8 mouse cellular contexts compared by ENCODE assay signal in genomic region chr16:76865731-76866464, GRCm38 (mm10).
A peak's percentile ranks its signal among the peaks of the same experiment; 100 is the strongest.
DNase-seq lines count a peak whose midpoint lies in the region; ATAC-seq lines count a peak whose summit lies in the region.

No protein-coding gene starts in this region.

- no peaks in the 10 kb centered on the region for H3K27me3 ChIP-seq in embryonic facial prominence, embryonic 14.5 days (replicated peaks; ENCODE audit: control insufficient read depth, insufficient read depth, low read length)
- no peaks in the 10 kb centered on the region for H3K27me3 ChIP-seq in heart, embryonic 11.5 days (ENCODE audit: control insufficient read depth, insufficient read depth, low read length)
- H3K27me3 ChIP-seq in limb, embryonic 12.5 days = no peaks in the 10 kb centered on the region
- no peaks in the 10 kb centered on the region for H3K27me3 ChIP-seq in neural tube, embryonic 13.5 days

- H3K4me3 ChIP-seq in embryonic facial prominence, embryonic 14.5 days (ENCODE audit: low read depth, low read length) = peak overlapping the region; percentile 20
- H3K4me3 ChIP-seq in heart, embryonic 11.5 days (ENCODE audit: low read depth, low read length) = 0 out of 2 replicates have a peak overlapping the region, but pooled peaks have one; percentile 14
- 0 out of 2 replicates have a peak overlapping the region, but pooled peaks have one; percentile 11 for H3K4me3 ChIP-seq in limb, embryonic 12.5 days (replicated peaks)
- peak overlapping the region; percentile 10; the same call in 1 of the 2 replicates for H3K4me3 ChIP-seq in neural tube, embryonic 13.5 days

- peak overlapping the region; percentile 46 for H3K4me2 ChIP-seq in embryonic facial prominence, embryonic 14.5 days (ENCODE audit: low read depth, low read length)
- peak overlapping the region; percentile 42 for H3K4me2 ChIP-seq in heart, embryonic 11.5 days
- peak overlapping the region; percentile 48 for H3K4me2 ChIP-seq in limb, embryonic 12.5 days
- H3K4me2 ChIP-seq in neural tube, embryonic 13.5 days = peak overlapping the region; percentile 49

- H3K36me3 ChIP-seq in embryonic facial prominence, embryonic 14.5 days (ENCODE audit: control insufficient read depth, insufficient read depth, low read length) = no peaks in the 10 kb centered on the region
- no peaks in the 10 kb centered on the region for H3K36me3 ChIP-seq in heart, embryonic 11.5 days (ENCODE audit: control insufficient read depth, insufficient read depth, low read length)
- no peaks in the 10 kb centered on the region for H3K36me3 ChIP-seq in limb, embryonic 12.5 days
- no peaks in the 10 kb centered on the region for H3K36me3 ChIP-seq in neural tube, embryonic 13.5 days

- no peaks in the 10 kb centered on the region for H3K9me3 ChIP-seq in embryonic facial prominence, embryonic 14.5 days (ENCODE audit: control insufficient read depth, low read length)
- H3K9me3 ChIP-seq in heart, embryonic 11.5 days (replicated peaks; ENCODE audit: control insufficient read depth, low read length) = no peaks in the 10 kb centered on the region
- H3K9me3 ChIP-seq in limb, embryonic 12.5 days = no peaks in the 10 kb centered on the region
- no peaks in the 10 kb centered on the region for H3K9me3 ChIP-seq in neural tube, embryonic 13.5 days

- no peak overlapping the region for H3K27ac ChIP-seq in embryonic facial prominence, embryonic 14.5 days (replicated peaks; ENCODE audit: low read depth, low read length)
- H3K27ac ChIP-seq in heart, embryonic 11.5 days (ENCODE audit: low read depth, low read length) = no peak overlapping the region
- no peak overlapping the region for H3K27ac ChIP-seq in limb, embryonic 12.5 days
- H3K27ac ChIP-seq in neural tube, embryonic 13.5 days (replicated peaks) = no peak overlapping the region

- no peak overlapping the region for H3K9ac ChIP-seq in embryonic facial prominence, embryonic 14.5 days (ENCODE audit: low read depth, low read length)
- no peak overlapping the region for H3K9ac ChIP-seq in heart, embryonic 11.5 days (ENCODE audit: low read depth, low read length)
- H3K9ac ChIP-seq in limb, embryonic 12.5 days (replicated peaks) = no peak overlapping the region
- peak overlapping the region; percentile 56 for H3K9ac ChIP-seq in neural tube, embryonic 13.5 days

- peak; percentile 54 for DNase-seq in urinary bladder, postnatal 14 days (ENCODE audit: low spot score)
- DNase-seq in urinary bladder, adult 2 months (ENCODE audit: low spot score) = no peak
- DNase-seq in embryonic facial prominence, embryonic 14.5 days (ENCODE audit: low spot score) = peak; percentile 89
- DNase-seq in kidney, adult 9 months = peak; percentile 56
- peak; percentile 17 to 39 for DNase-seq in urinary bladder, postnatal 36 days (ENCODE audit: low spot score in 2 of 2)

- 23% methylated on average over 8 of the region's 12 CpGs for WGBS in embryonic facial prominence, embryonic 14.5 days
- WGBS in heart, embryonic 11.5 days (ENCODE audit: insufficient replicate concordance) = 33% methylated on average over 7 of the region's 12 CpGs
- WGBS in limb, embryonic 12.5 days = 20% methylated on average over 8 of the region's 12 CpGs
- 11% methylated on average over 7 of the region's 12 CpGs for WGBS in neural tube, embryonic 13.5 days

- H3K4me1 ChIP-seq in embryonic facial prominence, embryonic 14.5 days (ENCODE audit: control insufficient read depth, insufficient read depth, low read length) = no peaks in the 10 kb centered on the region
- H3K4me1 ChIP-seq in heart, embryonic 11.5 days (ENCODE audit: control insufficient read depth, insufficient read depth, low read length) = no peaks in the 10 kb centered on the region
- no peaks in the 10 kb centered on the region for H3K4me1 ChIP-seq in limb, embryonic 12.5 days (replicated peaks)
- H3K4me1 ChIP-seq in neural tube, embryonic 13.5 days (replicated peaks) = peaks cover 7% of the 10 kb centered on the region

- peak; percentile 85; the same call in 1 of the 2 replicates for ATAC-seq in embryonic facial prominence, embryonic 14.5 days (ENCODE audit: low read depth)
- no peak for ATAC-seq in heart, embryonic 11.5 days (replicated peaks; ENCODE audit: insufficient number of reproducible peaks, low FRiP score, low TSS enrichment)
- no peak for ATAC-seq in limb, embryonic 12.5 days (ENCODE audit: insufficient number of reproducible peaks, insufficient read depth, low FRiP score, low TSS enrichment, low read depth)
- ATAC-seq in neural tube, embryonic 13.5 days (ENCODE audit: low read depth) = peak; percentile 85

Comparison
In these comparisons a context has a peak if more than half of its experiments do, and no peak if none do; other contexts are left out.
1. ATAC-seq: peak in embryonic facial prominence, embryonic 14.5 days (single experiment) and neural tube, embryonic 13.5 days (single experiment); none in heart, embryonic 11.5 days (single experiment) and limb, embryonic 12.5 days (single experiment).
2. Peak in every context shown above with its lines, with median percentiles within 50 percentile points of each other: H3K4me2 ChIP-seq and H3K4me3 ChIP-seq.